23 mouse cellular contexts compared by ENCODE assay signal in genomic region chr13:108187994-108188393, GRCm38 (mm10). TPM values are rescaled to one million over a fixed set of nuclear protein-coding genes. Genes with fewer than 3 reads are reported as not detected.
DNase-seq lines count a peak whose midpoint lies in the region; ATAC-seq and TF ChIP-seq lines count a peak whose summit lies in the region.
"Had no signal": no experiment of that assay in that cellular context is flagged by ENCODE, and none has a peak within 500 bp of the region (broad histone marks: within the 10 kb centered on the region; RNA-seq: fewer than 3 reads in every experiment).

No protein-coding gene starts in this region.

- TF ChIP-seq RAD21 in MEL (IDR thresholded peaks at IDR 0.05; ENCODE audit: low read depth, low read length), result no peak

- H3K9me3 ChIP-seq in kidney, embryonic 14.5 days (ENCODE audit: control insufficient read depth, low read length), result no peaks in the 10 kb centered on the region
- no peaks in the 10 kb centered on the region for H3K9me3 ChIP-seq in MEL (replicated peaks; ENCODE audit: insufficient read depth, low read length)
- H3K9me3 ChIP-seq: embryonic facial prominence, embryonic 13.5 days; forebrain, embryonic 12.5 days; heart, embryonic 10.5 days; heart, embryonic 15.5 days; intestine, embryonic 15.5 days had no signal

- H3K27ac ChIP-seq in kidney, embryonic 14.5 days (ENCODE audit: low read depth, low read length), result no peak overlapping the region
- H3K27ac ChIP-seq in MEL (ENCODE audit: control insufficient read depth, low read depth, low read length), result no peak overlapping the region; the same call in 1 of the 2 replicates
- H3K27ac ChIP-seq: embryonic facial prominence, embryonic 13.5 days; forebrain, embryonic 12.5 days; gastrocnemius, adult 2 months; heart, embryonic 10.5 days; heart, embryonic 15.5 days; hindbrain, embryonic 14.5 days; intestine, embryonic 15.5 days had no signal

- TF ChIP-seq POLR2A in MEL (IDR thresholded peaks at IDR 0.05; ENCODE audit: control insufficient read depth in 1 of 2, insufficient read depth in 1 of 2, low read depth in 1 of 2, low read length in 2 of 2, poor library complexity in 1 of 2), result no peak

- H3K4me1 ChIP-seq in kidney, embryonic 14.5 days (ENCODE audit: control insufficient read depth, insufficient read depth, low read length), result no peaks in the 10 kb centered on the region
- peaks cover 0 to 18% of the 10 kb centered on the region in 2 experiments; a peak in 3 of 4 replicates for H3K4me1 ChIP-seq in MEL (ENCODE audit: control insufficient read depth in 1 of 2, insufficient read depth in 2 of 2, low read length in 2 of 2)
- H3K4me1 ChIP-seq: embryonic facial prominence, embryonic 13.5 days; forebrain, embryonic 12.5 days; heart, embryonic 10.5 days; heart, embryonic 15.5 days; intestine, embryonic 15.5 days had no signal

- no peak overlapping the region for H3K4me3 ChIP-seq in kidney, embryonic 14.5 days (ENCODE audit: low read length)
- H3K4me3 ChIP-seq in MEL (ENCODE audit: control insufficient read depth in 1 of 2, insufficient read depth in 1 of 2, low read depth in 2 of 2, low read length in 2 of 2), result no peak overlapping the region
- H3K4me3 ChIP-seq: embryonic facial prominence, embryonic 13.5 days; forebrain, embryonic 12.5 days; gastrocnemius, adult 2 months; heart, embryonic 10.5 days; heart, embryonic 15.5 days; intestine, embryonic 15.5 days had no signal

- no peak overlapping the region for H3K4me2 ChIP-seq in kidney, embryonic 14.5 days (replicated peaks; ENCODE audit: low read depth, low read length)
- H3K4me2 ChIP-seq: embryonic facial prominence, embryonic 13.5 days; forebrain, embryonic 12.5 days; heart, embryonic 15.5 days; hindbrain, embryonic 14.5 days; intestine, embryonic 15.5 days had no signal

- TF ChIP-seq EP300 in MEL (IDR thresholded peaks at IDR 0.05; ENCODE audit: low read depth in 1 of 2, low read length in 2 of 2), result no peak

- ATAC-seq in kidney, embryonic 14.5 days (ENCODE audit: low FRiP score, low TSS enrichment), result no peak
- peak; percentile 48 for ATAC-seq in megakaryocyte progenitor cell, adult 5-6 weeks (replicated peaks; ENCODE audit: poor library complexity)
- ATAC-seq: forebrain, embryonic 16.5 days; intestine, embryonic 15.5 days had no signal

- H3K36me3 ChIP-seq in kidney, embryonic 14.5 days (ENCODE audit: control insufficient read depth, insufficient read depth, low read length), result peaks cover 23% of the 10 kb centered on the region
- H3K36me3 ChIP-seq in MEL (ENCODE audit: control insufficient read depth in 1 of 2, insufficient read depth in 2 of 2, low read length in 2 of 2), result peaks cover 0 to 22% of the 10 kb centered on the region in 2 experiments; a peak in 3 of 4 replicates

- H3K79me2 ChIP-seq in MEL (ENCODE audit: control insufficient read depth, insufficient read depth, low read length, poor library complexity), result peaks cover 5% of the 10 kb centered on the region

- no peaks in the 10 kb centered on the region for H3K27me3 ChIP-seq in kidney, embryonic 14.5 days (ENCODE audit: control insufficient read depth, insufficient read depth, low read length)
- no peaks in the 10 kb centered on the region for H3K27me3 ChIP-seq in MEL (ENCODE audit: control insufficient read depth in 1 of 2, insufficient read depth in 2 of 2, low read length in 2 of 2)
- H3K27me3 ChIP-seq: CH12.LX; embryonic facial prominence, embryonic 13.5 days; forebrain, embryonic 12.5 days; heart, embryonic 15.5 days; intestine, embryonic 15.5 days had no signal

- no peak for TF ChIP-seq CTCF in MEL (IDR thresholded peaks at IDR 0.05 in 2 of 3, conservative IDR thresholded peaks at IDR 0.05 in 1 of 3; ENCODE audit: control insufficient read depth in 1 of 3, insufficient read depth in 1 of 3, low read depth in 2 of 3, low read length in 3 of 3, poor library complexity in 1 of 3, severe bottlenecking in 1 of 3)

- 86% methylated on average over 4 of the region's 4 CpGs for WGBS in kidney, embryonic 14.5 days

- no peak overlapping the region for H3K9ac ChIP-seq in kidney, embryonic 14.5 days (ENCODE audit: low read depth, low read length)
- peak overlapping the region; percentile 35; the same call in 1 of the 2 replicates for H3K9ac ChIP-seq in MEL (ENCODE audit: control insufficient read depth, low read depth, low read length, poor library complexity, severe bottlenecking)
- H3K9ac ChIP-seq: embryonic facial prominence, embryonic 13.5 days; forebrain, embryonic 12.5 days; heart, embryonic 15.5 days; hindbrain, embryonic 14.5 days; intestine, embryonic 15.5 days had no signal

- DNase-seq in kidney, postnatal 10 days, result peak; percentile 14
- DNase-seq in 416B (ENCODE audit: low read depth) (peak; percentile 54), MEL (ENCODE audit: low read depth, low spot score) (peak; percentile 28)
- DNase-seq in frontal cortex, postnatal 25 days (ENCODE audit: low spot score in 2 of 2), result no peak
- DNase-seq in urinary bladder, postnatal 10 days (ENCODE audit: low spot score), result no peak
- DNase-seq: adrenal gland, postnatal 10 days; cerebellum, adult 11 months; cerebellum, adult 8-10 months; cerebellum, postnatal 14 days; gastrocnemius, adult 2 months; gastrocnemius, postnatal 25 days; heart, adult 18-20 months; heart, postnatal 14 days had no signal

TF ChIP-seq in MEL, 35 proteins besides CTCF, POLR2A, EP300 and RAD21:
- peak; percentile 41; the same call in 1 of the 2 replicates for TF ChIP-seq MXI1 (IDR thresholded peaks at IDR 0.05; ENCODE audit: low read depth, low read length)
- TF ChIP-seq E2F4 (IDR thresholded peaks at IDR 0.05; ENCODE audit: borderline replicate concordance, low read depth, low read length), result no peak

RNA-seq across cellular contexts. Expression of gene Elovl7, which starts 26.2 kb away (rescaled TPM):
- 7.3 and 14.3 TPM in 2 replicates for polyA plus RNA-seq in kidney, embryonic 14.5 days (2014; fragmentation: Nextera tagmentation; extraction: Ambion mirVana)
- not detected in 2 replicates for total RNA-seq in MEL (2012; rRNA removed)
- polyA plus RNA-seq in MEL (2012; ENCODE audit: insufficient read depth in 1 of 2, insufficient read length in 2 of 2, low read depth in 1 of 2, low replicate concordance in 2 of 2, missing spikeins in 1 of 2), result not detected
- 4.6 and 5.3 TPM in 2 replicates for total RNA-seq in megakaryocyte progenitor cell, adult 5-6 weeks (2015)
- total RNA-seq in megakaryocyte progenitor cell, adult 5-6 weeks (2017), result 1.6 and 1.9 TPM in 2 replicates

RNA-seq across cellular contexts. Expression of gene Ercc8, which starts 29.5 kb away (rescaled TPM):
- 20.0 and 20.4 TPM in 2 replicates for polyA plus RNA-seq in kidney, embryonic 14.5 days (2014; fragmentation: Nextera tagmentation; extraction: Ambion mirVana)
- total RNA-seq in MEL (2012; rRNA removed), result 20.3 and 22.2 TPM in 2 replicates
- 10 to 100 TPM in 1 of 2 experiments, not detected in 1; 15.9 TPM for polyA plus RNA-seq in MEL (2012; ENCODE audit: insufficient read depth in 1 of 2, insufficient read length in 2 of 2, low read depth in 1 of 2, low replicate concordance in 2 of 2, missing spikeins in 1 of 2)
- total RNA-seq in megakaryocyte progenitor cell, adult 5-6 weeks (2015), result 14.4 and 19.1 TPM in 2 replicates
- total RNA-seq in megakaryocyte progenitor cell, adult 5-6 weeks (2017), result 14.4 and 14.9 TPM in 2 replicates

RNA-seq across cellular contexts. Expression of gene Ndufaf2, which starts 29.6 kb away (rescaled TPM):
- 80.4 and 113 TPM in 2 replicates for polyA plus RNA-seq in kidney, embryonic 14.5 days (2014; fragmentation: Nextera tagmentation; extraction: Ambion mirVana)
- 43.7 and 50.9 TPM in 2 replicates for total RNA-seq in MEL (2012; rRNA removed)
- polyA plus RNA-seq in MEL (2012; ENCODE audit: insufficient read depth in 1 of 2, insufficient read length in 2 of 2, low read depth in 1 of 2, low replicate concordance in 2 of 2, missing spikeins in 1 of 2), result 10 to 100 TPM in 1 of 2 experiments, not detected in 1; 76.0 TPM
- 51.2 and 55.0 TPM in 2 replicates for total RNA-seq in megakaryocyte progenitor cell, adult 5-6 weeks (2015)
- total RNA-seq in megakaryocyte progenitor cell, adult 5-6 weeks (2017), result 63.4 and 68.2 TPM in 2 replicates

Comparison
In these comparisons a context has a peak if more than half of its experiments do, and no peak if none do; other contexts are left out.
1. DNase-seq: peak in kidney, postnatal 10 days (single experiment), 416B (single experiment) and MEL (single experiment); none in frontal cortex, postnatal 25 days (0 of 2) and urinary bladder, postnatal 10 days (single experiment).